Mouse (Mus musculus): ENCODE measurements at regions not wholly inside any gene's neighbourhood (a gene's known extent, or its start where the extent isn't known, plus 50 kb on each side); places are given as distances from the start of the nearest gene placed in this dataset.

- DNase-seq (ENCODE audit: low spot score) = no peak
These were observed 225.6 kb downstream of the Mbnl1 start for GRCm38 (mm10) chr3:60698189-60698588.

- no peak for DNase-seq (ENCODE audit: low spot score)
These were observed 234.5 kb downstream of the Mbnl1 start for GRCm38 (mm10) chr3:60707139-60707538.

DNA sequence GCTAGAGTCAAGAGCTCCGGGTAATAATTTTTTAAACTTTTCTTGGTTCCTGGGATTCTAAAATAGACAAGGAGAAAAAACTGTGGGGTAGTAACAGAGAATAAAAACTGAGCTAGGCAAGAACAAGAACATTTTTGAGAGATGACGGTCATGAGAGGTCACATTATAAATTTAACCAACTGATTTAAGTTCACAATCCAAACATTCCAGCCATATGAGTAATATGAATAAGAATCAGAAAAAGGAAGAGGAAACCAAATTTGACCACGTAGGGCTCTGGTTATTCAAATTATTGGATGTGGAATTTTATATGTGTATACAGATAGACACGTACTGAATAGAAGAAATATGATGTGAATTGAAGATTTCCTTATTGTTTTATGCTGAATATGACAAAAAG, 240.3 kb downstream of the Mbnl1 start:
- DNase-seq (ENCODE audit: low spot score) = no peak

DNA sequence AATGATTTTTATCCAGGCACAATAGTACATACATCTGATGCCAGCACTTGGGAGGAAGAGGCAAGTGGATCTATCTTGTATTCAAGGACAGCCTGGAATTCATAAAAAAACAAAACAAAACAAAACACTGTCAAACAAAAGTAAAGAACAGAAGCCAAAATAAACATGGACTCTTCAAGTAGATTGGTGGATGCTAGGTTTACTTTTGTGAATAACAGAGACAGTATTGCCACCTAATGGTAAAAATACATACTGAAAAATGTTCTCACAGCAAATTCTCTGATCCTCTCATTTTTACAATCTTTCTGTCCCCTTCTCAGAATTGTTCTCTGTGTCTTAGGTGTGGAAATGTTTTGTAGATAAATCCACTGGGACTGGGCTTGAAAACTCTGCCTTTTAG, 247.7 kb downstream of the Mbnl1 start:
- no peak for DNase-seq (ENCODE audit: low spot score)

DNA sequence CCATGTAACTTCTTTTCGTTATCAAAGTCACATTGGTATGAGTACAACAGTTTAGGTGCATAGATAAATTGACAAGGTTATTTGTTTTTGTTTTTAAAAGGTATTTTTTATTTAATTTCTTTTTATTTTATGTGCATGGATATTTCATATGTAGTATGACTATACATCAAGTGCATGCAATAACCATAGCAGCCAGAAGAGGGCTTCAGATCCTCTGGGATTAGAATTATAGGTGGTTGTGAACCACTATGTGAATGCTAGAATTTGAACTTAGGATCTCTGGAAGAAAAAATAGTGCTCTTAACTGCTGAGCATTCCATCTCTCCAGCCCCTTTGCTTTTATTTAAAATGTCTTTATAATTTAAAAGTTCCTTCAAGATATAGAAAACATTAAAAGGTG, 258.7 kb downstream of the Mbnl1 start:
- no peak for DNase-seq (ENCODE audit: low spot score)

- peak; percentile 53 for DNase-seq (ENCODE audit: low spot score)
These were observed 261.9 kb upstream of the P2ry1 start for GRCm38 (mm10) chr3:60740543-60741294.

DNA sequence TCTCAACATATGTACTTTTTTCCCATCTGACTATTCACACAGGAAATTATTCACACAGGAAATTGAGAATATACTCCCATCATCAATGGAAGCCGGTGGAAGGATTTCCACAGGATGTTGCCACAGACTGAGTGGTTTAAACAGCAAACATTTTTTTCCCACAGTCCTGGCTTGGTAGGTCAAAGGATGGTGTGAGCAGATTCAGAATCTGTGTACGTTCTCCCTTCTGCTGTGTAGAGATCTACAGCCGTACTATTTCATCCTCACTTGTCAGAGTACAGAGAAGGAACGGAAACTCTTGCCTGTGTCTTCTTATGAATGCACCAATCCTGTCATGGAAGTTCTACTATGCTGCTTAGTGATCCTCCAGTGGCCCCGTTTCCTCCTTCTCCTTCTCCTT, 261.2 kb upstream of the P2ry1 start:
- DNase-seq (ENCODE audit: low spot score) = peak; percentile 61

DNA sequence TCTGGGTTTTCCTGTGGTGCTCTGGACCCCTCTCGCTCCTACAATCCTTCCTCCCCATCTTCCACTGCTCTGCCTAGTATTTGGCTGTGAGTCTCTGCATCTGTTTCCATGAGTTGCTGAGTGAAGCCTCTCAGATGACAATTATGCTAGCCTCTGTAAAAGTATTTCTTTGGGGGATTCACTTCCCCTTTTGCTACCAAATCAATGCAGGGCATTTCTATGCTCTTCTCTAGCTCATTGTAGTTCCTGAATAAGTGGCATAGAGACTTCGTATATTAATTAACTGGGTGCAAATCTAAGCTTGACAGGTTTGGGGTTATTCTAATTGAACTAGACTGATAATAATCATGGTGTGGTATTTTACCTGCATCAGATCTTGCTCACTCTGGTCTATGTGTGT, 260.4 kb upstream of the P2ry1 start:
- DNase-seq (ENCODE audit: low spot score) = no peak

DNA sequence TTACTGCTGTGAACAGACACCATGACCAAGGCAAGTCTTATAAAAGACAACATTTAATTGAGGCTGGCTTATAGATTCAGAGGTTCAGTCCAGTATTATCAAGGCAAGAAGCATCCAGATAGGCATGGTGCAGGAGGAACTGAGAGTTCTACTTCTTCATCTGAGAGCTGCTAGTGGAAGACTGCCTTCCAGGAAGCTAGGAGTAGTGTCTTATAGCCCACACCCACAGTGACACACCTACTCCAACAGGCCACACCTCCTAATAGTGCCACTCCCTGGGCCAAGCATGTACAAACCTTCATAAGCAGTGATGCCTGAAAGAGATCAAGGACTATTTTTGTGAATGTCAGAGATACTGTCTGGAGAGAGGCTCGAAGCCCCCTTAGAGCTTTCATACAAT, 257.5 kb upstream of the P2ry1 start:
- DNase-seq (ENCODE audit: low spot score) = no peak

DNA sequence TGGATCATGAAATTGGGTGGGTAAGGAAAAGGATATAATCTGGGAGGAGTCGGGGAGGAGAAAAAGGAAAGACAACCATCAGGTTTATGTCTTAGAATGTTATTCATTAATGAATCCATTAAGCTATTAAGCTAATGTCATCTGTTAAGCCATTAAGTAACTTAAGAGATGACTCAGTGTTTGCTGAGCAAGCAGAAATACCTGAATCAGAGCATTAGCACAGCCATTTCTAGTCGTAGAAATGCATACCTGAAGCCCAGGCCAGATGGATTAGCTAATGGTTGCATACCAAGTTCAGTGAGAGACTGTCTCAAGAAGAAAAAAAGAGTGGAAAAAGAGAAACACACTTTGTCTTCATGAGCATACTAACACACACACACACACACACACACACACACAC, 244.0 kb upstream of the P2ry1 start:
- DNase-seq (ENCODE audit: low spot score) = no peak

- no peak for DNase-seq (ENCODE audit: low spot score)
These were observed 243.5 kb upstream of the P2ry1 start for GRCm38 (mm10) chr3:60759046-60759445.

DNA sequence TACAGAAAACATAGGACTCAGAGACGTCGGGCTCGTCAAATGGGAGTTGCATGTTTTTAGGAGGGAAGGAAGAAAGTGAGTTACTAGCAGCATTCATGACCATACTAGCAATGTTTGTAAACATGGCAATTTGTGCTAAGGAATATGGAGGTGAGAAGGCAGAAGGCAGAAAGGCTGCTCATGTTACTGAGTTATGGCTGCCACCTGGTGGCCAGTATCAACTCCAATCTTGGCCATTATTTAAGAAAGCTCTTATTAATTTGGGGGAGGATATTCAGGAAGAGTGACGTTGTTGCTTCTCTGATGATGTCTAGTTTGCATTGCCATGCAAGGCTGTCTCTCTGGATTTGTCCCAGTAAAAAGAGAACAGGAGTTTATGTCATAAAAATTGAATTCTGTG, 239.7 kb upstream of the P2ry1 start:
- DNase-seq (ENCODE audit: low spot score) = peak; percentile 42

DNA sequence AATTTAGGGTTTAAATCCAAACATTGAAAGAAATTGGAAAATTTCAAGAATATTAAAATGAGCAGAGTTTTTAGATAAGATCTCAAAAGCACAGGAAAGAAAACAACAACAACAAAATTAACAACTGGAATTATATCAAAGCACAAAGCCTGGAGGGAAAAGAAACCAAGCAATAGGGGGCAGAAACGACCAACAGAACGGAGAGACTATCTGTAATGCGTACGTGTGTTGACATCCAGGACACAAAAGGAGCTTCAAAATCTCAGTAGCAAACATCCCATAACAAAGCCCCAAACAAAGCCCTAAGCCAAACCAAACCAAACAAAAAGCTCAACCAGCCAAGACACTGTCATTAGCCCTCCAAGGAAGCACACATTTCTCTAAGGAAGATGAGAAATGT, 237.5 kb upstream of the P2ry1 start:
- DNase-seq (ENCODE audit: low spot score) = no peak

DNA sequence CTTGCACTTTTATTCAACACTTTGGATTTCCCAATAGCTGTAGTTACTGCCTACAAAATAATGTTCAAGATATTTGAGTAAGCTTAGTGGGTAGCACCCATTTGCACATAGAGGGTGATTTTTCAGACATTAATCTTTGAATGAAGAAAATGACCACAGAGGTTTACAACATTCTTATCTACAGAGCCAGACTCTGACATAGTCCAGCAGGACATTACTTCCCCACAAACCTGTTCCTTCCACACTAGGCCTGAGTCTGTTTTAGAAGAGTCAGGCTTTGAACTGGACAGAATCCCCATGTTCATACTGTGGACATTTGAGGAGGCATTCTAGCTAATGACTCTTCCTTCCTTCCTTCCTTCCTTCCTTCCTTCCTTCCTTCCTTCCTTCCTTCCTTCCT, 233.6 kb upstream of the P2ry1 start:
- DNase-seq (ENCODE audit: low spot score) = no peak

GRCm38 (mm10) chr3:60771866-60772265, 230.7 kb upstream of the P2ry1 start:
- DNase-seq (ENCODE audit: low spot score) = no peak

DNA sequence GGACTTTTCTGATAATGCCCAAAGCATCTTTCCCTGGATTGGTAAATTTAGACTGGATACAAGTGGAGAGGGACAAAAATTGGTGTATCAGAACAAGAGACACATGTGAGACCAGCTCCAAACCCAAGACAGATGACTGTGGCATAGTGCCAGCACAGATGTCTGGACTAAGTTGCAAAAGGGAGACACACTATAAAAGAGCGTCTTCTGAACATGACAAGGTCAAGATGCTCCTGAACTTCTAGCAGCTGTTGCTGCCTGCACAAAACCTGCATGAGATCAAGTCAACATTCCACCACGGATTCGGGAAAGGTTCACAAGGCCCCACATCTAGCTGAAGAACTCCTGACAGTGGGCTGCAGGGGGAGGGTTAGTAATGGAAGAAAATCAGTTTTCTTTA, 229.2 kb upstream of the P2ry1 start:
- DNase-seq (ENCODE audit: low spot score) = no peak

DNA sequence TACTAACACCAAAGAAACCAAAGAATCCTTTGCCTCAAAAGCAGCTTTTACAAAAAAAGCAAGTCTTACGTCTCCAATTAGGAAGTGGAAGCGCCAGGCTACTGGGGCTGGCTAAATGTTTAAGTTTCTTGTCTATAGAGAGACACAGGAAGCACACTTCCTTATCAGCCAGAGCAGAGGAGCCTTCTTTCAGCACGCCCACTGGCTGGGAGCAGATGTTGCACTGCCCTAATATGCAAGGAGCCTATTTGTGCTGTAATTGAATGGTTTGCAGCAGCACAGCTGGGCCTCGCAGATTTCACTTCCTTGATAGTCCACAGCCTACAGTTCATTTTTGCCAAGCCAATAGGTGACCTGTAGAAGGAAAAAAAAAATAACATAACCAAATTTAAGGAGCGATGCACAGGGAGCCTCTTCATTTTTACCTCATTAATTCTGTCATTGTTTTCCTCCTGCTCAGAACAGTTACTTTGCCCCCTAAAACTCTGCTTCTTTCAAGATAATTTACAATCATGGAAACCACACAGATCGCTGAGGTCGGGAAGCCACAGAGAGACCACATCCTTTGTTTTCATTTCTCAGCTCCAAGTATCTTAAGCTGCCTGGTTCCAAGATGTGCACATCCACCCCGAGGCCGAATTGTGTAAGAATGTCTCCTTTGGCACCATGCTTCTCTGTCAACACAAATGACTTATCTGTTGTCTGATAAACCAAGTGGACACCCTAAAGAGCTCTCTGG, 217.3 kb upstream of the P2ry1 start:
- peak; percentile 27 for DNase-seq (ENCODE audit: low spot score)

DNA sequence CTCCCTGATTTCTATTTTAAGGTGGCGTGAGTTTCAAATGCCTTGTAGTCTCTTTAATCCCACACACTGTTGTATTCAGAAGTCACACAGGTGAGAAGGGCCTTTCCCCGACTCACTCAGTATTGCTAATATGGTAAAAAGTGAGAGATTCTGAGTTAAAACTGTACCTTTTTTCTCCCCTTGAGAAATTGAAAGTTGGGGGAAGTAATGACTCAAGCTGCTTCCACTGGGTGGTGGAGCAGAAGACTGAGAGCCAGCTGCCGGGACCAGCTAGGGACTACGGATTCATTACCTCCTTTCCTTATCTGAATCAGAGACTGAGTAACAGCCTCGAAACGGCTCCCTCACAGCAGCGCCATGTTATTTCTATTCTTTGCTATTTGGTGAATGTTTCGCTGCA, 214.6 kb upstream of the P2ry1 start:
- no peak for DNase-seq (ENCODE audit: low spot score)

DNA sequence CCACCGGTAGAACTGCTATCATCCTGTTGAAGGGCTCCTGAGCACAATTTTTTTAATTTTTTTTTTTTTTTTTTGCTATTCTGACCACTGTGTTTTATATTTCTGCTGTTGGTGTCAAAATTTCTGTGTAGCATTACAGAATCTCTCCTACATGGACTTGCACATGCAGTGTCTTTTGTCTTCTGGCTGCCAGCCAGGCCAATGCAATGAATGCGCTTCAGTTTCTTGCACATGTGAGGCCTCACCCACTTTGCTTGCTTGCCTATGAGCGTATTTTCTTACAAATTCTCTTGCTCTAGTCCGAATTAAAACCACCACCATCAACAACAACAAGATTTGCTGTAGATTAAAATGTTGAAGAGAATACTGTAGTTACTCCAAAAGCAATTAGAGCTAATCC, 213.2 kb upstream of the P2ry1 start:
- no peak for DNase-seq (ENCODE audit: low spot score)

DNA sequence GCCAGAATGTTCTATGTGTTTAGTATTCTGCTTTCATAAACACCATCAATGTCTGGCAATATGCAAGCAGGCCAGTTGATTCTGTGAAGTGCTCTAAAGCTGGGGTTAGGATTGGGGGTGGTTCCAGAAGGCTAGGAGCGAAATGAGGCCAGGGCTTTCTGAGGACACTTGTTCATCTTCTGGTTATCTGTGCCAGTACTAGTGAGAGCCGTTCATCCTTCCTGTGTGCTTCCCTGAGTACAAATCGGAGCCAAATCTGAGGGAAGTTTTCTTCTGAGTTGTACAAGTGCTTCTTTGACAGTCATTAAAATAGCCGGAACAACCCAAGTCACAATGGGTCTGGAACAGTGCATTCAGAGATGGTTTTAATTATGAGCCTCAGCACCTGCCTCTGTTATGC, 210.4 kb upstream of the P2ry1 start:
- no peak for DNase-seq (ENCODE audit: low spot score)

DNA sequence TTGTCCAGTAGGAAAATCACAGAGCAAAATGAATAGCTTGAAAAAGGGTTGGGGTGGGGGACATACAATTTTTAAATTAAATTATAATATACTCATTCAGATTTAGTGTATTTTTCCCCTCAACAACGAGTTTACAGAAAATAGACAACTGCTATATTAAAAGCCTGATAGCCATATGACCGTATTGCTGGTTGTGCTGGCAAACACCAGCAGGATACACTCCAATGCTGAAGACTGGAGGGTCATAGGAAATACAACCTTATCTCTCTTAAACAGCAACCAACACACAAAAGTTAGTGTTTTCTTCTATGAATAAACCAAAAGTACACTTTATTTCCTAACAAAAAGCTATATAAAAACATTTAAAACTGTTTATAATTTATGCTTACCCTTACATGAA, 206.4 kb upstream of the P2ry1 start:
- no peak for DNase-seq (ENCODE audit: low spot score)

GRCm38 (mm10) chr3:60797808-60798207, 204.8 kb upstream of the P2ry1 start:
- DNase-seq (ENCODE audit: low spot score) = no peak

DNA sequence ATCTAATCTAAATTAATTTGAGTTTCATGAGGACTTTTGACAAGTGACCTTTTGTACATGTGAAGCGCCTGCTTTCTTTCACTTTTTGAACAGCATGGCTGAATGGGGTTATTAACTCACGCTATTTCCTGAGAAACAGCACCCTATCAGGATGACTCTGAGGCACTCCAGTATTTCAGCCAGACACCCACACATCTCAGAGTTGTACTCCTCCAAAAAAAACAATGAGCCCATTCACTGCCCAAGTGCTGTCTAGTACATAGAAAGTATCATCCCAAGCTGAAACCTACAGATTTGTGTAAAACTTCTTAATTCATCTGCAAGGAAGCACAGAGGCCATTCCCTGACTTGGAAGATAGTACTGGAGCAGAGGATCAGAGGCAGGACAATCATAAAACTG, 204.1 kb upstream of the P2ry1 start:
- no peak for DNase-seq (ENCODE audit: low spot score)

GRCm38 (mm10) chr3:60798862-60799261, 203.7 kb upstream of the P2ry1 start:
- no peak for DNase-seq (ENCODE audit: low spot score)

All from lung, postnatal 25 days (tissue).